Mouse (Mus musculus): ENCODE results near the gene Ylpm1.

- no peak for TF ChIP-seq CTCF (IDR thresholded peaks at IDR 0.05; ENCODE audit: insufficient read depth, low read length)
- no peak for TF ChIP-seq POLR2A (IDR thresholded peaks at IDR 0.05; ENCODE audit: borderline replicate concordance, extremely low read depth, low read depth, low read length)
Measured at GRCm38 (mm10) chr12:85084257-85084656, 88.1 kb downstream of the Ylpm1 start.
